Mouse (Mus musculus) CH12.LX (cell line): ENCODE data around the gene Mtmr1. TPM values are rescaled to one million over a fixed set of nuclear protein-coding genes. Genes with fewer than 3 reads are reported as not detected.

Source experiments
- DNase-seq: peaks from one replicate; pipeline ENCODE4 v3.0.0-alpha.2; 2013; ENCODE audit errors: extremely low read depth
- H3K27ac ChIP-seq: 2 replicates; pipeline ENCODE4 v1.5.1; 2012; ENCODE audit warnings: low read depth, mild to moderate bottlenecking, control low read depth, moderate library complexity; ENCODE audit not compliant: insufficient read depth
- H3K27me3 ChIP-seq: replicated peaks from 2 replicates; pipeline ENCODE3; 2012; ENCODE audit warnings: inconsistent platforms
- H3K36me3 ChIP-seq, 2 experiments: replicated peaks in 1 of 2; 2 replicates each; pipeline versions ENCODE3 to v1.6.1; 2012; ENCODE audit warnings: inconsistent platforms in 1 of 2, low read length in 1 of 2, mild to moderate bottlenecking in 1 of 2, mixed read lengths in 1 of 2, moderate library complexity in 1 of 2; ENCODE audit not compliant: control insufficient read depth in 1 of 2, insufficient read depth in 1 of 2
- H3K4me1 ChIP-seq, 2 experiments: 2 replicates each; pipeline ENCODE4 v1.6.1; 2012; ENCODE audit warnings: inconsistent platforms in 1 of 2, moderate library complexity in 1 of 2; ENCODE audit not compliant: insufficient read depth in 2 of 2, control insufficient read depth in 1 of 2
- H3K4me2 ChIP-seq: 2 replicates; pipeline ENCODE4 v1.6.1; 2012; ENCODE audit warnings: low read depth, mild to moderate bottlenecking, control low read depth; ENCODE audit not compliant: poor library complexity, insufficient read depth, severe bottlenecking
- H3K4me3 ChIP-seq, 3 experiments: fragments of 150-350 bp in 1 of 3; sonication (generic) in 1 of 3; replicated peaks in 1 of 3; 2 replicates each; pipeline versions ENCODE3 to v1.5.1; 2011 to 2012; ENCODE audit warnings: low read depth in 2 of 3, low read length in 2 of 3, mild to moderate bottlenecking in 2 of 3, moderate library complexity in 2 of 3, control low read depth in 1 of 3, improper control_type of control experiment in 1 of 3, inconsistent platforms in 1 of 3, mixed read lengths in 1 of 3; ENCODE audit not compliant: poor library complexity in 1 of 3
- H3K79me2 ChIP-seq: replicated peaks from 2 replicates; pipeline ENCODE4 v1.6.1; 2012; ENCODE audit warnings: mild to moderate bottlenecking, moderate library complexity; ENCODE audit not compliant: control insufficient read depth, poor library complexity, insufficient read depth, severe bottlenecking; ENCODE audit errors: extremely low read depth
- H3K9ac ChIP-seq: 2 replicates; pipeline ENCODE4 v1.6.1; 2012; ENCODE audit warnings: low read depth, mild to moderate bottlenecking, control low read depth, moderate library complexity; ENCODE audit not compliant: insufficient read depth
- H3K9me3 ChIP-seq: replicated peaks from 2 replicates; pipeline ENCODE3; 2012; ENCODE audit warnings: low read length, inconsistent platforms, mixed read lengths
- BHLHE40 ChIP-seq: IDR thresholded peaks from 2 replicates; pipeline ENCODE4 v1.6.1; 2011; ENCODE audit warnings: mild to moderate bottlenecking, low read depth, low read length, improper control_type of control experiment
- CHD2 ChIP-seq: IDR thresholded peaks from 2 replicates; pipeline ENCODE4 v1.6.1; 2011; ENCODE audit warnings: low read length, improper control_type of control experiment
- CTCF ChIP-seq, 2 experiments: IDR thresholded peaks in 1 of 2; conservative IDR thresholded peaks in 1 of 2; 2 replicates each; pipeline ENCODE4 v1.5.1; 2011 to 2012; ENCODE audit warnings: low read depth in 2 of 2, low read length in 2 of 2, improper control_type of control experiment in 1 of 2, inconsistent platforms in 1 of 2, mild to moderate bottlenecking in 1 of 2, moderate library complexity in 1 of 2
- EP300 ChIP-seq: IDR thresholded peaks from 2 replicates; pipeline ENCODE4 v1.6.1; 2011; ENCODE audit warnings: low read length, improper control_type of control experiment
- ETS1 ChIP-seq: conservative IDR thresholded peaks from 2 replicates; pipeline ENCODE4 v1.6.1; 2012; ENCODE audit warnings: low read depth, mild to moderate bottlenecking, inconsistent platforms, low read length, improper control_type of control experiment, moderate library complexity
- JUND ChIP-seq: conservative IDR thresholded peaks from 2 replicates; pipeline ENCODE4 v1.6.1; 2011; ENCODE audit warnings: low read depth, low read length, improper control_type of control experiment
- KAT2A ChIP-seq: IDR thresholded peaks from 2 replicates; pipeline ENCODE4 v1.6.1; 2012; ENCODE audit warnings: low read length, improper control_type of control experiment, inconsistent platforms; ENCODE audit not compliant: insufficient replicate concordance
- NELFE ChIP-seq: IDR thresholded peaks from 2 replicates; pipeline ENCODE4 v1.6.1; 2011; ENCODE audit warnings: low read depth, low read length, improper control_type of control experiment
- NRF1 ChIP-seq: IDR thresholded peaks from 2 replicates; pipeline ENCODE4 v1.6.1; 2014; ENCODE audit warnings: low read depth, mild to moderate bottlenecking, inconsistent platforms, low read length, improper control_type of control experiment, moderate library complexity
- POLR2AphosphoS2 ChIP-seq: IDR thresholded peaks from 2 replicates; pipeline ENCODE4 v1.6.1; 2011; ENCODE audit warnings: low read depth, low read length, improper control_type of control experiment
- RAD21 ChIP-seq: IDR thresholded peaks from 2 replicates; pipeline ENCODE4 v1.6.1; 2011; ENCODE audit warnings: low read depth, mild to moderate bottlenecking, low read length, improper control_type of control experiment, moderate library complexity
- RCOR1 ChIP-seq: conservative IDR thresholded peaks from 2 replicates; pipeline ENCODE4 v1.6.1; 2012; ENCODE audit warnings: low read depth, mild to moderate bottlenecking, inconsistent platforms, low read length, improper control_type of control experiment
- TBP ChIP-seq: conservative IDR thresholded peaks from 2 replicates; pipeline ENCODE4 v1.6.1; 2011; ENCODE audit warnings: low read depth, low read length, improper control_type of control experiment
- TCF12 ChIP-seq: IDR thresholded peaks from 2 replicates; pipeline ENCODE4 v1.6.1; 2014; ENCODE audit warnings: low read depth, mild to moderate bottlenecking, inconsistent platforms, low read length, improper control_type of control experiment
- USF1 ChIP-seq: IDR thresholded peaks from 2 replicates; pipeline ENCODE4 v1.6.1; 2014; ENCODE audit warnings: low read depth, mild to moderate bottlenecking, inconsistent platforms, low read length, improper control_type of control experiment
- ZC3H11A ChIP-seq: IDR thresholded peaks from 2 replicates; pipeline ENCODE4 v1.6.1; 2012; ENCODE audit warnings: low read depth, mild to moderate bottlenecking, inconsistent platforms, low read length, improper control_type of control experiment
- ZKSCAN1 ChIP-seq: IDR thresholded peaks from 2 replicates; pipeline ENCODE4 v1.6.1; 2012; ENCODE audit warnings: low read depth, inconsistent platforms, low read length, improper control_type of control experiment, borderline replicate concordance
- dilution Hi-C: fragments of 300-500 bp; cut with MboI; formaldehyde crosslinking; loops from 2 replicates; pipeline ENCODE4 v1.14.3; 2020; ENCODE audit warnings: low sequenced_read_pairs; ENCODE audit not compliant: extremely low pct_unique_long_range_greater_than_20kb, extremely low pct_ligation_motif_present
- in situ Hi-C: fragments of 300-500 bp; cut with MboI; formaldehyde crosslinking; loops from 3 replicates; pipeline ENCODE4 v1.14.3; 2019; ENCODE audit warnings: low sequenced_read_pairs, low pct_ligation_motif_present, low pct_unique_long_range_greater_than_20kb, mixed read lengths
- polyA plus RNA-seq: library from polyadenylated mRNA; unstranded; fragments of >175 nt; gene quantifications from 2 replicates; pipeline ENCODE4 v1.2.1, GENCODE M21; 2012; ENCODE audit warnings: low read depth; ENCODE audit not compliant: insufficient read length
- total RNA-seq, 2 experiments: library from RNA; depleted of rRNA; stranded (reverse); fragments of 300-350 nt in 1 of 2; fragments of >200 nt in 1 of 2; gene quantifications; 2 replicates each; pipeline ENCODE4 v1.2.3; 2012 to 2014

The Mtmr1 gene
- total and polyA plus RNA-seq, 3 experiments, result 15.3 to 35.3 (median 17.5) TPM

DNA sequence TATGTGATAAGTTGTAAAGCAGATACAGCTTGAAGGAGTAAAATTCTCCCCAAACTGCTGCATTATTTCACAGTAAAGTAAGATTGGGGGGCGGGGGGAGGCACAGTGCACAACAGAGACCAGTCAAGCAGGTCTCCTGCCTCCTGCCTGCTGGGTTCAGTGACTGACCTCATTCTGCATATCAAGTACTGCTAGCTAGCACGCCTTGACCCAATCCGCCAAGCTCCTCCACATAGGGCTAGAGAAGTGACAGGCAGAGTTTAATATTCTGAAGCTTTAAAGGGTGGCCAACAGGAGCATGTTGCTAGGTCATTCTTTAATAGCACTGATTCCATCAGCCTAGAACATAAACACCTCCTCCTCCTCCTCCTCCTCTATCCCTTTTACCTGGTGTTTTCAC lies 48.2 kb downstream of the Mtmr1 start:
- Histone ChIP-seq H3K79me2 (no peaks in the 10 kb centered on the region), H3K4me1 (no peaks in the 10 kb centered on the region), H3K27ac (no peak overlapping the region), H3K4me3 (no peak overlapping the region), H3K36me3 (peaks cover 15 to 47% of the 10 kb centered on the region in 2 experiments), H3K9ac (no peak overlapping the region), H3K9me3 (no peaks in the 10 kb centered on the region), H3K27me3 (no peaks in the 10 kb centered on the region), H3K4me2 (no peak overlapping the region)
- DNase-seq, result no peak
- TF ChIP-seq RCOR1, result no peak
- TF ChIP-seq POLR2AphosphoS2, result no peak
- TF ChIP-seq ZKSCAN1, result no peak
- dilution Hi-C loops, result no loop called here
- in situ Hi-C loops, result no loop called here

DNA sequence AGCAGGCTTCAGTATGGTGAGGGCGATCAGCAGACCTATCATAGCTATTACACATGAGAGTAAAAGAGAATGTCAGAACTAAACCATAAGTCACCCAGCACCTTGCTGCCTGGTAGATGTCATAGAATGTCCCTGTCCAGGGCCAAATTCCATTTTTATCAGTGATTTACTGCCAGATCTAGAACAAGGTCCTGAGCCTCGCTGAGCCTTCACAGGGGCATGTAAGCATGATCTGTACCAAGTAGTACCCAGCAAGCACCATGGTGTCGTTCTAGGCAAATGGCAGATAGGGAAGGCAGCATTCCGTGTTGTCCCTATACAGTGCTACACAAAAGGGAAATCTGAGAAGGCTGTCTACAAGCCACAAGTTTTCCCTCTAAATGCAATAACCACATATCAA lies 49.1 kb downstream of the Mtmr1 start:
- dilution Hi-C loops (no loop called here), in situ Hi-C loops (no loop called here)
- H3K4me3 ChIP-seq, result no peak overlapping the region
- no peak for DNase-seq
- TF ChIP-seq USF1, result no peak
- TF ChIP-seq KAT2A, result no peak
- TF ChIP-seq EP300, result no peak
- TF ChIP-seq TCF12, result no peak
- no peak for TF ChIP-seq RAD21
- TF ChIP-seq BHLHE40, result no peak
- TF ChIP-seq ETS1, result no peak
- TF ChIP-seq CHD2, result no peak
- TF ChIP-seq CTCF (conservative IDR thresholded peaks at IDR 0.05 in 1 of 2, IDR thresholded peaks at IDR 0.05 in 1 of 2; ENCODE audit: low read depth in 2 of 2, low read length in 2 of 2), result no peak
- no peak for TF ChIP-seq TBP
- no peak for TF ChIP-seq NRF1
- no peak for TF ChIP-seq NELFE
- TF ChIP-seq JUND, result no peak
- no peak for TF ChIP-seq ZC3H11A
- H3K4me1 ChIP-seq, result no peaks in the 10 kb centered on the region
- H3K27ac ChIP-seq, result no peak overlapping the region
- H3K27me3 ChIP-seq, result no peaks in the 10 kb centered on the region
- H3K9ac ChIP-seq, result no peak overlapping the region
- H3K4me2 ChIP-seq, result no peak overlapping the region
- H3K9me3 ChIP-seq, result no peaks in the 10 kb centered on the region
- no peaks in the 10 kb centered on the region for H3K79me2 ChIP-seq
- H3K36me3 ChIP-seq, result peaks cover 18 to 50% of the 10 kb centered on the region in 2 experiments
